Mouse (Mus musculus) E14TG2a.4 (cell line): ENCODE data around the gene Peli2.

ENCODE experiments used
- H3K27me3 ChIP-seq: 2 replicates; pipeline ENCODE4 v1.6.1; 2014; ENCODE audit warnings: low read length, control low read depth; ENCODE audit not compliant: insufficient read depth
- H3K36me3 ChIP-seq: 2 replicates; pipeline ENCODE4 v1.6.1; 2014; ENCODE audit warnings: low read length, control low read depth; ENCODE audit not compliant: insufficient read depth
- H3K4me1 ChIP-seq: replicated peaks from 2 replicates; pipeline ENCODE4 v1.6.1; 2014; ENCODE audit warnings: low read depth, low read length, control low read depth
- H3K4me3 ChIP-seq: replicated peaks from 2 replicates; pipeline ENCODE4 v1.5.1; 2014; ENCODE audit warnings: mild to moderate bottlenecking, low read length
- H3K9me3 ChIP-seq: 2 replicates; pipeline ENCODE4 v1.6.1; 2014; ENCODE audit warnings: low read length, control low read depth
- CTCF ChIP-seq: conservative IDR thresholded peaks from 2 replicates; pipeline ENCODE4 v1.5.1; 2014; ENCODE audit warnings: low read length
- NANOG ChIP-seq: IDR thresholded peaks from 2 replicates; pipeline ENCODE4 v1.6.1; 2014; ENCODE audit warnings: borderline replicate concordance, low read length, mixed read lengths
- POU5F1 ChIP-seq: IDR thresholded peaks from 2 replicates; pipeline ENCODE4 v1.6.1; 2014; ENCODE audit warnings: low read length, borderline replicate concordance

Peli2 gene

DNA sequence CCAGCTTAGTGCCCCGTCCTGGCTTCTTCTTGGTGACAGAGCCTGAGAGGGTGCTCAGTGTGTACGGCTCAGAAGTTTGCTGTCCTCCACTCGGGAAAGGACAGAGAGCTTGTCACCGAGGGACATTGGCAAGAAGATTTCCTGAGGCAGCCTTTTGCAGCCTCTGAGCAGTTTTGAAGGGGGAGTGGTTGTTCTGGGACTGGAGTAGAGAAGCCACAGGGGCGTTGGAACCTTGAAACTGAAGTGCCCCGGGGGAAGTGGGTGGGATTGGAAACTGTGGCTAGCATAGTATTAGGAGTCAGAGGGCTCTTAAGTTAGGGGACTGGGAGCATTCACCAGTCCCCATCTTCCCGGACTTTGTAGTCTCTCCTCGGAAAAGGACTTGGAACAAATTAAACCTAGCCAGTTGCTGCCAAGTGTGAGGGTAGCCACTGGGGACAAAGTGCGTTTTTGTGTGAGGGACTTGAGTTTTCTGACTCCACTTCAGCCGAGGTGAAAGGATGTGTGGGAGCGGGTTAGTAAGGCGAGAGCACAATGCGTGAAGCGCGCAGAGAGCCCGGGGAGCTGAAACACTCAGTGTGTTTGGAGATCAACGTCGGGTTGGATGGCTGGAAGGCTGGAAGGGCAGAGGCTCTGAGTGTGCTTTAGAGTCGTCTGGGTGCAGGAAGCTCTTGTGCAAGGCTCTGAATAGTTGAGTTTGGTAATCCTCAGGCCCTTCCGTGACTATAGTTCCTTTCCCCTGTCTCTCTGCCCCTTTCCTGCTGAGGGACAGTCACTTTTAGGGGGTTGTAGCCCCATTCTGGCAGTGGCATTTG lies 10.3 kb downstream of the Peli2 start:
- Histone ChIP-seq H3K4me3 (no peak overlapping the region), H3K27me3 (peaks cover 2% of the 10 kb centered on the region; the same call in 1 of the 2 replicates), H3K9me3 (no peaks in the 10 kb centered on the region), H3K4me1 (peaks cover 11% of the 10 kb centered on the region; the same call in 1 of the 2 replicates), H3K36me3 (no peaks in the 10 kb centered on the region)
- TF ChIP-seq CTCF, result no peak
- TF ChIP-seq POU5F1, result no peak
- no peak for TF ChIP-seq NANOG

DNA sequence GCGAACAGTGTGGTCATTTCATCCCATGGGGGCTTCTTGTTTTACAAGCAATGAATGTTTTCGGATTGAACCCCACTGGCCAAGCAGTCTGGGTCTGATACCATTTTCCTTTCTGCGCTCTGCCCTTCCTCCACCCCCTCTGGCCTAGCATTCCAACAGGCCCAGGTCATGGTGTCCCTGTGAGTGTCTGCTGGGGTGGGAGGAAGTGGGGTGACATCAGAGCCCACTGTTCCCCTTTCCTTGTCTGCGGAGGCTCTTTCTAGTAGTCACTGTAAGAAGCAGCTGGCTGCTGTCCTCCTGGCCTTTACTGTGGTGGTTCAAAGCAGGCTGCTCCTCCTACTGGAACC lies 10.9 kb downstream of the Peli2 start:
- H3K36me3 ChIP-seq, result no peaks in the 10 kb centered on the region
- H3K27me3 ChIP-seq, result peaks cover 2% of the 10 kb centered on the region; the same call in 1 of the 2 replicates
- no peaks in the 10 kb centered on the region for H3K9me3 ChIP-seq
- TF ChIP-seq CTCF (no peak), POU5F1 (no peak), NANOG (no peak)
- no peak overlapping the region for H3K4me3 ChIP-seq
- peaks cover 11% of the 10 kb centered on the region; the same call in 1 of the 2 replicates for H3K4me1 ChIP-seq

DNA sequence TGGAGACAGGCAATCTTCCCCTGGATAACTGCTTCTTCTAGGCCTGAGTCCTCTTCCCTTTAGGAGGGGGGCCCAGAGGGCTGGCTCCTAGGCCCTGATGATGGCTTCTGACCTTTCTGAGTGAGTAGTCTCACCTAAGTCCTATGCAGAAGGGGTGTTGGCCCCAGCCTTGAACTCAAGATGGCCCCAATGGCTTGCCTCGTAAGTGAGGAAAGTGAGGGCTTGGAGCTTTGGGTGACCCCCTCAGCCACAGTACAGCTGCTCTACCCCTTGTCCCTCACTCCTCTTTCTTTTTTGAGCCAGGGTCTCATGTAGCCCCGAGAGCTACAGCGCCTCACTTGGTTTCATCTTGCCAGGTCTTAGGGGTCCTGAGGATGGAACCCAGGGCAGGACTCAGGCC lies 11.6 kb downstream of the Peli2 start:
- TF ChIP-seq POU5F1, result no peak
- TF ChIP-seq NANOG, result no peak
- no peak for TF ChIP-seq CTCF
- Histone ChIP-seq H3K36me3 (no peaks in the 10 kb centered on the region), H3K4me3 (no peak overlapping the region), H3K27me3 (0 out of 2 replicates have a peak, but pooled peaks cover 2% of the 10 kb centered on the region), H3K4me1 (peaks cover 6% of the 10 kb centered on the region; the same call in 1 of the 2 replicates), H3K9me3 (no peaks in the 10 kb centered on the region)

DNA sequence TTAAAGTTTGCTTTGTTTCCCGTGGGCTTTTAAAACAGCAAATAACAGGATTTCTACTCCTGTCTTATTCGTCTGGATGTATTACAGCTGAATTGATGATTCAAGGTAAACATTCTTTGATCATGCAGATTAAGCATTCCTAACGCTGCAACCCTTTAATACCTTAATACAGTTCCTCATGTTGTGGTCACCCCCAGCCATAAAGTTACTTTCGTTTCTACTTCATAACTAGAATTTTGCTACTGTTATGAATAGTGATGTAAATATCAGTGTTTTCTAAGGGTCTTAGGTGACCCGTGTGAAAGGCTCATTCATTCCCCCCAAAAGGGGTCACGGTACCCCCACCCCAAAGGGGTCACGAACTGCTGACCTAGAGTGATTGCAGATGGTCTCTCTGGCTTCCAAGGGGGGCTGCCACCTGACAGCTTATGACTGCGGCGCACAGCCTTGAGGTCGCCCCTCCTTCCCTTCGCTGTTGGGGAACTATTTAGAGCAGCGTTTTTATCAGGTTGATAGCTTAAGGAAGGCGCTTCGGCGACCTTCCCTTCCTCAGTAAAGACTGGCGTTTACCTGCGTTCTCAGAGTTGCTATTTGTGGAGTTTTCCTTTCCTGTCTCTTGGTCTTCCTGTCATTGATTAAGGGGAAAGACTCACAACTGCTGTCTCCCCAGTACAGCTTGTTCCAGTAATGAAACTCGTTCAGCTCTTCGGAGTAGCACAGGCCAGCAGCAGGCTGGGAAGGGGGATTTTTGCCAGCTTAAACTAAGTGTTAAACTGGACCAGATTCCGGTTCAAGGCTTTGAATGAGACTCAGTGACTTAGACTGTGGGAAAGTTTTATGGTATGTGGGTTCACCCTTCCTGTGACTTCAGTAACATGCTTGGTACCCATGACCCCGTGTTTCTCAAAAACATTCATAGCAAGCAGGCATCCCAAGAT lies 12.5 kb downstream of the Peli2 start:
- TF ChIP-seq POU5F1 (no peak), CTCF (no peak), NANOG (no peak)
- Histone ChIP-seq H3K4me3 (no peak overlapping the region), H3K9me3 (no peaks in the 10 kb centered on the region)

DNA sequence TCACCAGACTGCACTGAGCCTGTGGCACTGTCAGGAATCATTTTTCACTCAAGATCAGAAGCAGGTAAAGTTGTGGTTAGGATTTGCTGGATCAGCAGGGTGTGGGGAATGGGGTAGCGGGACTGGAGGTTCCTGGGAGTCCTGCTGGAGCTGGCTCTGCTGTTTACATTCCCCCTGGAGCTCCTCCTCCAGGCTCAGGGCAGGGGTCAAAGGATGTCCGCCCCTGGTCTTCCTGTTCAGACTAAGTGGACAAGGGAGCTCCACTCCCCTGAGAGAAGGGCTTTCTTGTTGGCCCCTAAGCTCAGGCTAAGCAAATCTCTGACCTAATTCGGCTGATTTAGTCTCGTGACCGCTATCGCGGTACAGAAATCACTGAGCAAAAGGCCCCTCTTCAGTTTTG lies 13.7 kb downstream of the Peli2 start:
- Histone ChIP-seq H3K27me3 (no peaks in the 10 kb centered on the region), H3K9me3 (no peaks in the 10 kb centered on the region), H3K4me1 (peaks cover 6% of the 10 kb centered on the region; the same call in 1 of the 2 replicates), H3K36me3 (no peaks in the 10 kb centered on the region), H3K4me3 (no peak overlapping the region)
- TF ChIP-seq POU5F1, result no peak
- no peak for TF ChIP-seq CTCF
- no peak for TF ChIP-seq NANOG

More for the DNA sequence above, 12.5 kb downstream of the Peli2 start:
- Histone ChIP-seq H3K4me1 (peaks cover 6% of the 10 kb centered on the region; the same call in 1 of the 2 replicates), H3K36me3 (no peaks in the 10 kb centered on the region), H3K27me3 (no peaks in the 10 kb centered on the region)

DNA sequence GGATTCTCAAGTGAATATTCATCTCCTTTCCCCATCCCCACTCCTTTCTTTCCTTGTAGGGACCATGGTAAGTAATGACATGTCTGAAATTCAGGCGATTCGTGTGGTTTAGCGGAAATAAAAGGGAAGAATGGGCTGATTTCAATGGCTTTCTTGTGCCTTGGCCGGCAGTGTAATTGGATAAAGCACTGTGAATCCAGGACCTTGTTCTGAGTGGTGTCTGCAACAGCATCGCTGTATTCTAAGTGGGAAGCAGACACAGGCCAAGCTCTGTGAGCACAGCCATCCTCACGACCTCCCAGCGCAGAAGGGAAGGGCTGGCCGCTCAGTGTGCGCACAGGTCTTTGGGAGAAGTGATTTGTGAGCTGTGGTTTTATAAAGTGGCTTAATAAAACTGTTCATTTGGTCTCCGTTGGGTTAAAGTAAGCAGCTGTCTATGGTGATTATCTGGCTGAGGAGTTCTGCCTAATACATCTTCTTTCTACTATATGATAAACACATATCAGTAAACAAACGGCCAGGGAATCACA lies 15.3 kb downstream of the Peli2 start:
- H3K9me3 ChIP-seq, result no peaks in the 10 kb centered on the region
- H3K4me3 ChIP-seq, result no peak overlapping the region
- TF ChIP-seq CTCF (no peak), POU5F1 (no peak), NANOG (no peak)
- H3K4me1 ChIP-seq, result peaks cover 6% of the 10 kb centered on the region; the same call in 1 of the 2 replicates
- no peaks in the 10 kb centered on the region for H3K36me3 ChIP-seq
- H3K27me3 ChIP-seq, result no peaks in the 10 kb centered on the region

DNA sequence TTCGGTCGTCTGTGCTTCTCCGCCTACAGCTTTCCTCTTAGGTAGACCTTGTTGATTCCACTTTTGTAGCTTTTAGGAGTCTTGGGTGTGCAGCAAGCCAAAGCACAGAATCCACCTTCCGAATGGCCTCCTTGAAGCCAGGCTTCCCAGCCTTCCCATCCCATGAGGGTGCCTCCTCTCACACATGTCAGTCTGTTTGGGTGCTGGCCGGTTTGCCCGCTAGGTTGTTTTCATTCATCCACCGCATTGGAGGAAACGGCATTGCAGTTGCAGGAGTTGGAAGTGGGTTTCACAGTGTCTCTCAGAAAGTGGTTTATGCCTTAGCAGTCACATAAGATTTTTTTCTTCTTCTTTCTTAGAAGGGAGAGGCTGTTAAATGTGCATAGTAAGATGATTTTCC lies 17.1 kb downstream of the Peli2 start:
- Histone ChIP-seq H3K27me3 (no peaks in the 10 kb centered on the region), H3K9me3 (no peaks in the 10 kb centered on the region)
- TF ChIP-seq NANOG (no peak), POU5F1 (no peak), CTCF (no peak)

DNA sequence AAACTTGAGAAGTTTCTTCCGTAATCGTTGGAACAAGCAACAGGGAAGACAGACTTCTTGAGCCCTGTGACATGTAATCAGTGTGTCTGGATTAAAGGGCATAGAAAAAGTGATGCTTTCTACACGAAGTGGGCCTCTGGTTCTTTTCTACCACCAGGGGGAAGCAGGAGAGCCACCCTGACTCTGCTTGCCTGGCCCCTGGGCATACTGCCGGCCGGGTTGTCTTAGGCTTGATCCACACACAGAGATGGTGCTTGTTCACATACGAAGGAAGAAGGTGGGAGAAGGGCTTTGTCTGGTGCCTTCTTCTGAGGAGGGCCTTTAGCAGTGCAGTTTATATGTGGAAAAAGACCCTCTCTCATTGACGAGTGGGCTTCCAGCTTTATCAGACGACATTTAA lies 17.5 kb downstream of the Peli2 start:
- Histone ChIP-seq H3K36me3 (no peaks in the 10 kb centered on the region), H3K4me3 (no peak overlapping the region), H3K9me3 (no peaks in the 10 kb centered on the region), H3K27me3 (no peaks in the 10 kb centered on the region), H3K4me1 (peaks cover 6% of the 10 kb centered on the region; the same call in 1 of the 2 replicates)
- TF ChIP-seq POU5F1 (no peak), CTCF (no peak), NANOG (no peak)

More for the DNA sequence above, 17.1 kb downstream of the Peli2 start:
- Histone ChIP-seq H3K4me1 (peaks cover 6% of the 10 kb centered on the region; the same call in 1 of the 2 replicates), H3K4me3 (no peak overlapping the region), H3K36me3 (no peaks in the 10 kb centered on the region)
